Mouse (Mus musculus) megakaryocyte progenitor cell, adult 5-6 weeks (primary cell): ENCODE results near the gene Crebl2. TPM values are rescaled to one million over a fixed set of nuclear protein-coding genes. Genes with fewer than 3 reads are reported as not detected.
A peak's percentile ranks its signal among the peaks of the same experiment; 100 is the strongest.

Experiments used
- ATAC-seq: replicated peaks from 2 replicates; pipeline ENCODE4 v1.8.0; 2016; ENCODE audit warnings: mild to moderate bottlenecking, moderate TSS enrichment, inconsistent platforms; ENCODE audit not compliant: poor library complexity
- total RNA-seq, 2 experiments: library from RNA; stranded (forward) in 1 of 2; stranded (reverse) in 1 of 2; fragments of 157-497, 149-512 nt in 1 of 2; fragments of 200-1000 nt in 1 of 2; gene quantifications; 2 replicates each; pipeline versions ENCODE4 v1.2.3 to v1.2.4; 2015 to 2017

Crebl2 gene
- total RNA-seq, 2 experiments from 2014 or later, result 2.5 to 4.5 TPM

GRCm38 (mm10) chr6:134870209-134870742, 40.3 kb downstream of the Crebl2 start:
- peak; percentile 79 for ATAC-seq

- ATAC-seq, result peak; percentile 77
Measured at GRCm38 (mm10) chr6:134870887-134871286, 40.9 kb downstream of the Crebl2 start.

- ATAC-seq, result no peak
Measured at GRCm38 (mm10) chr6:134872236-134872635, 42.3 kb downstream of the Crebl2 start.

DNA sequence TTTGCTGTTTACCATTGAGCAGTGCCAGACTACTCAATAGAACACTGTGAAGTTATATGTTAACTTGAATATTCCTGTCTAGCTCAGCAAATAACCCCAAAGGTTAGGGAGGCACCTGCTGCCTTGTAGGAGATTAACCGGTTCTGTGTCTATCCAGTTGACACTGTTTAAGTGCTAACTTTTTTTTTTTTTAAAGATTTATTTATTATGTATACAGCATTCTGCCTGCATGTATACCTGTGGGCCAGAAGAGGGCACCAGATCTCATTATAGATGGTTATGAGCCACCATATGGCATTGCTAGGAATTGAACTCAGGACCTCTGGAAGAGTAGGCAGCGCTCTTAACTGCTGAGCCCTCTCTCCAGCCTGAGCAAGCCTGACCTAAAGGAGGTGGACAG, 43.1 kb downstream of the Crebl2 start:
- ATAC-seq, result no peak

DNA sequence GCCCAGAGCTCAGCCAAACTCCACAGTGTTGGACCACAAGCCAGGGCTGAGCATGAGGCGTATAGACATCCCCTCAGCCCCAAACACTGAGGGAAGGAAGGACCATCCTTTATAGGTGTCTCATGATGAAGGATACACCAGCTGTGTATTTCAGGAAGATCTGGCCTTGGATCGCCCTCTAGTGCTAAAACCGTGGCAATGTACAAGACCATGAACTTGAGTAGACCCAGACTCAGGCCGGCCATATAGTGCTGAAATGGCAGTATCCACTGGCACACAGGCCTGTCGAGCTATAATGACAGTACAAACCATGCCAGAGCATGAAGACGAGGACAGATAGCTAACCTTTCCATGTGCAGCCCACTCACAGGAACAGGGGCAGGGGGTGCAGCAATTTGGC, 46.8 kb downstream of the Crebl2 start:
- ATAC-seq, result peak; percentile 90

DNA sequence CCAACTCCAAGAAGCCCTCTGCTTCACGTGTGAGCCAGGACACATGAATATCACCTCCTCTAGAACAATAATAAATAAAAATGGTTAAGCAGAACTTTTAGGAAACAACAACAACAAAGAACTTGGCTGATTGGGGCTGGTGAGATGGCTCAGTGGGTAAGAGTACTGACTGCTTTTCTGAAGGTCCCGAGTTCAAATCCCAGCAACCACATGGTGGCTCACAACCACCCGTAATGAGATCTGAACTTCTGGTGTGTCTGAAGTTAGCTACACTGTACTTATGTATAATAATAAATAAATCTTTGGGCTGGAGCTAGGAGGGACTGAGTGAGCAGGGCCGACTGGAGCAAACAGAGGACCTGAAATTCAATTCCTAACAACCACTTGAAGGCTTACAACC, 47.3 kb downstream of the Crebl2 start:
- ATAC-seq, result no peak

DNA sequence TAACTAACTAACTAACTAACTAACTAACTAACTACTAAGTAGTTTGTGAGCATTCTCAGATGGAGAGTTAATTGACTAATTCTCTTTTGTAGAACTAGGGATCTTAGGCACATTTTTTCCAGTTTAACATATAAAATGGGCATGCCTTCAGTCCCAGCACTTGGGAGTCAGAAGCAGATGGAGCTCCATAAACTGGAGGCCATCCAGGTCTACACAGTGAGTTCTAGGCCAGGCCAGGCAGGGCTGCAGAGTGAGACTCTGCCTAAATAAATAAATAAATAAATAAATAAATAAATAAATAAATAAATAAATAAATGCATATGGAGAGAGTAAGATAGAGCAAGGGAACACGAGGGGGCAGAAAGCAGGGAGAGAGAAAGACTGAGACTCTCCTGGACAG, 47.9 kb downstream of the Crebl2 start:
- ATAC-seq, result no peak

GRCm38 (mm10) chr6:134879556-134879955, 49.6 kb downstream of the Crebl2 start:
- ATAC-seq, result peak; percentile 43; the same call in 1 of the 2 replicates

- no peak for ATAC-seq
Measured at GRCm38 (mm10) chr6:134880046-134880445, 50.1 kb downstream of the Crebl2 start.

GRCm38 (mm10) chr6:134883661-134884060, 53.7 kb downstream of the Crebl2 start:
- ATAC-seq, result no peak

DNA sequence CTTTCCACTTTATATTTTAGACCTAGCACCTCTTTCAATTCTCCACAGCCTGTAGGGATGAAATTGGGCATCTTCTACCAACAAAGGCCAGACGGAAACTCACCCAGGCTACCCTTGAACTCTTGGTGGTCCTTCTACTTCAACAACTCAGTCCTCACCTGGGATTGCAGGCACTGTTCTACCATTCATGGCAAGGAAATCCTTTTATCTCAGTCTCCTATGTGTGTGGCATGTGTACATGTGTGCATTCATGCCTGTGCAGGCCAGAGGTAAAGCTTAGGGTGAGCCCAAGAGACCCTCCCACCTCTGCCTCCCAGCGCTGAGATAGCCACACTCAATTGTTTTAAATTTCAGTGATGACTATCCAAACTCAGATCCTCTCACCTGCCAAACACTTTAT, 55.6 kb downstream of the Crebl2 start:
- ATAC-seq, result no peak

GRCm38 (mm10) chr6:134886475-134886874, 56.5 kb downstream of the Crebl2 start:
- ATAC-seq, result no peak

- ATAC-seq, result no peak
Measured at GRCm38 (mm10) chr6:134887008-134887407, 57.1 kb downstream of the Crebl2 start.

GRCm38 (mm10) chr6:134887711-134888449, 57.9 kb downstream of the Crebl2 start:
- peak; percentile 55; the same call in 1 of the 2 replicates for ATAC-seq

- ATAC-seq, result no peak
Measured at GRCm38 (mm10) chr6:134888563-134889017, 58.6 kb downstream of the Crebl2 start.

GRCm38 (mm10) chr6:134889763-134890162, 59.8 kb downstream of the Crebl2 start:
- ATAC-seq, result no peak

- ATAC-seq, result no peak
Measured at GRCm38 (mm10) chr6:134890436-134890835, 60.5 kb downstream of the Crebl2 start.

GRCm38 (mm10) chr6:134896570-134897436, 66.8 kb downstream of the Crebl2 start:
- peak; percentile 16; the same call in 1 of the 2 replicates for ATAC-seq

DNA sequence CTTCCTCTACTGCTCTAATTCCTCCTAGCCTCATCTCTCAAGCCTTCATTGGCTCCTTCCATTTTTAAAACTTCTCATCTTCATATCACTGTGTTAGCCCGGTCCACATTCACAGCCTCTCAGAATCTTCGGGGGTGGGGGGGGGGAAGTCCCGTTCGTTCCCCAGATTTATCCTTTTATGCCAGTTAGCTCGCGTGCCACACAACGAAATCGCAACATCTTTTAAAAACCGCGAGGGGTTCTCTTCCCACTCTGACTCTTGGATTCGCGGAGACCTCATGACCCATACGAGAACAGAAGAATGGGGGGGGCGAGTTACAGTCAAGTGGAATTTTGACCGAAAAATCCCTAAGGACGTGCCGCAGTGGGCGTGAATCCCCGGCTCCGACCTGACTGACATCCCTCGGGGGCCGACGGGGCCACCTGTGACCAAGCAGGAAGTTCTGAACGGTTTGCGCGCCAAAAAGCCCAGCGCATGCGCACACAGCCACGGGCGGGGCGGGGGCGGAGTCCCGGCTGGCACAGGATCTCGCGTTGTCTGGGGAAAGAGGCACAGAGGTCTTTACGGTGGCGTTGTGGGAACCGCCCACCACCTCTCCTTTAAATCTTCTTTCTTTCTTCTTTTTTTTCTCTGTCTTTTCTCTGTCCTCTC, 67.6 kb downstream of the Crebl2 start:
- peak; percentile 86 for ATAC-seq

- peak; percentile 69 for ATAC-seq
Measured at GRCm38 (mm10) chr6:134898095-134898965, 68.4 kb downstream of the Crebl2 start, which contains the start of gene Gpr19. TSS of gene Gpr19 (minus strand) at chr6:134898578.
